Comparison of ENCODE assay signal across 8 mouse cellular contexts in genomic region chr10:127508239-127508638, GRCm38 (mm10). TPM values are rescaled to one million over a fixed set of nuclear protein-coding genes. Genes with fewer than 3 reads are reported as not detected.
DNase-seq lines count a peak whose midpoint lies in the region; ATAC-seq lines count a peak whose summit lies in the region.

No protein-coding gene starts in this region.

- no peak overlapping the region for H3K9ac ChIP-seq in limb, embryonic 12.5 days (replicated peaks)
- H3K9ac ChIP-seq in midbrain, embryonic 13.5 days (replicated peaks) = 0 out of 2 replicates have a peak overlapping the region, but pooled peaks have one; percentile 36

- no peak overlapping the region for H3K4me3 ChIP-seq in limb, embryonic 12.5 days (replicated peaks)
- no peak overlapping the region for H3K4me3 ChIP-seq in midbrain, embryonic 13.5 days (replicated peaks)

- H3K4me1 ChIP-seq in limb, embryonic 12.5 days (replicated peaks) = peaks cover 51% of the 10 kb centered on the region
- peaks cover 56% of the 10 kb centered on the region for H3K4me1 ChIP-seq in midbrain, embryonic 13.5 days (replicated peaks)

- peaks cover 20% of the 10 kb centered on the region; the same call in 1 of the 2 replicates for H3K36me3 ChIP-seq in limb, embryonic 12.5 days
- peaks cover 7% of the 10 kb centered on the region for H3K36me3 ChIP-seq in midbrain, embryonic 13.5 days

- H3K9me3 ChIP-seq in limb, embryonic 12.5 days = no peaks in the 10 kb centered on the region
- no peaks in the 10 kb centered on the region for H3K9me3 ChIP-seq in midbrain, embryonic 13.5 days

- peaks cover 68% of the 10 kb centered on the region for H3K27me3 ChIP-seq in limb, embryonic 12.5 days
- H3K27me3 ChIP-seq in midbrain, embryonic 13.5 days = peaks cover 20% of the 10 kb centered on the region

- ATAC-seq in common myeloid progenitor, adult 5-6 weeks (replicated peaks; ENCODE audit: low read depth, poor library complexity, severe bottlenecking) = peak; percentile 50
- no peak for ATAC-seq in limb, embryonic 12.5 days (ENCODE audit: insufficient number of reproducible peaks, insufficient read depth, low FRiP score, low TSS enrichment, low read depth)
- no peak for ATAC-seq in midbrain, embryonic 13.5 days

- H3K27ac ChIP-seq in limb, embryonic 12.5 days = no peak overlapping the region
- H3K27ac ChIP-seq in midbrain, embryonic 13.5 days = no peak overlapping the region

- 1% methylated on average over 15 of the region's 15 CpGs for WGBS in limb, embryonic 12.5 days
- 3% methylated on average over 15 of the region's 15 CpGs for WGBS in midbrain, embryonic 13.5 days

- peak overlapping the region; percentile 95 for H3K4me2 ChIP-seq in limb, embryonic 12.5 days
- H3K4me2 ChIP-seq in midbrain, embryonic 13.5 days (replicated peaks) = peak overlapping the region; percentile 82

- peak; percentile 80 for DNase-seq in layer of hippocampus, adult 11-12 months (ENCODE audit: low spot score)
- DNase-seq in layer of hippocampus, adult 9-10 months (ENCODE audit: low spot score) = no peak
- DNase-seq in gastrocnemius, postnatal 25 days = peak; percentile 59
- DNase-seq in kidney, adult 18-20 months = peak; percentile 80
- peak; percentile 51 to 72 for DNase-seq in spleen, postnatal 14 days (ENCODE audit: low spot score in 2 of 2)

RNA-seq across cellular contexts. Expression of gene Ndufa4l2, which starts 6.5 kb away (rescaled TPM):
- not detected in 2 replicates for total RNA-seq in common myeloid progenitor, adult 5-6 weeks (2017)
- 10 to 100 TPM; 11.4 to 15.1 TPM for total RNA-seq in gastrocnemius, postnatal 25 days (2021)
- polyA plus RNA-seq in limb, embryonic 12.5 days (2016; fragmentation: Nextera tagmentation; extraction: Ambion mirVana) = 0.60 and 1.6 TPM in 2 replicates
- 11.5 and 13.8 TPM in 2 replicates for polyA plus RNA-seq in midbrain, embryonic 13.5 days (2015; fragmentation: Nextera tagmentation; extraction: Ambion mirVana)

RNA-seq across cellular contexts. Expression of gene Stac3, which starts 6.8 kb away (rescaled TPM):
- not detected in 2 replicates for total RNA-seq in common myeloid progenitor, adult 5-6 weeks (2017)
- total RNA-seq in gastrocnemius, postnatal 25 days (2021) = 100 to 1,000 TPM; 308 to 367 TPM
- polyA plus RNA-seq in limb, embryonic 12.5 days (2016; fragmentation: Nextera tagmentation; extraction: Ambion mirVana) = 11.5 and 11.7 TPM in 2 replicates
- polyA plus RNA-seq in midbrain, embryonic 13.5 days (2015; fragmentation: Nextera tagmentation; extraction: Ambion mirVana) = 1.6 and 2.3 TPM in 2 replicates

RNA-seq across cellular contexts. Expression of gene Shmt2, which starts 14.0 kb away (rescaled TPM):
- 115 and 119 TPM in 2 replicates for total RNA-seq in common myeloid progenitor, adult 5-6 weeks (2017)
- total RNA-seq in gastrocnemius, postnatal 25 days (2021) = 10 to 100 TPM; 24.9 to 26.6 TPM
- 96.8 and 98.1 TPM in 2 replicates for polyA plus RNA-seq in limb, embryonic 12.5 days (2016; fragmentation: Nextera tagmentation; extraction: Ambion mirVana)
- polyA plus RNA-seq in midbrain, embryonic 13.5 days (2015; fragmentation: Nextera tagmentation; extraction: Ambion mirVana) = 54.3 and 56.2 TPM in 2 replicates

RNA-seq across cellular contexts. Expression of gene Nxph4, which starts 26.1 kb away (rescaled TPM):
- total RNA-seq in common myeloid progenitor, adult 5-6 weeks (2017) = not detected in 2 replicates
- total RNA-seq in gastrocnemius, postnatal 25 days (2021) = under 1 TPM; 0.26 to 0.32 TPM
- polyA plus RNA-seq in limb, embryonic 12.5 days (2016; fragmentation: Nextera tagmentation; extraction: Ambion mirVana) = 4.2 and 6.3 TPM in 2 replicates
- polyA plus RNA-seq in midbrain, embryonic 13.5 days (2015; fragmentation: Nextera tagmentation; extraction: Ambion mirVana) = 78.8 and 83.9 TPM in 2 replicates

Comparison
In these comparisons a context has a peak if more than half of its experiments do, and no peak if none do; other contexts are left out.
1. RNA of gene Ndufa4l2, which starts 6.5 kb away (total RNA-seq): 11.4 to 15.1 TPM in gastrocnemius, postnatal 25 days; not detected in common myeloid progenitor, adult 5-6 weeks; every median in the first group is over 10 times any median in the second.
2. RNA of gene Stac3, which starts 6.8 kb away (total RNA-seq): 308 to 367 TPM in gastrocnemius, postnatal 25 days; not detected in common myeloid progenitor, adult 5-6 weeks; every median in the first group is over 100 times any median in the second.